Mouse (Mus musculus): Measurements from ENCODE around the gene Olfr1411. TPM values are rescaled to one million over a fixed set of nuclear protein-coding genes. Genes with fewer than 3 reads are reported as not detected.

Olfr1411 gene
- total and polyA plus RNA-seq, 2 experiments from 2014 or later, result not detected

- Histone ChIP-seq H3K9ac (no peak overlapping the region), H3K4me1 (ENCODE audit: insufficient read depth) (no peaks in the 10 kb centered on the region)
- DNase-seq, result no peak
Observed at GRCm38 (mm10) chr1:92632948-92633347, 38.7 kb downstream of the Olfr1411 start.

GRCm38 (mm10) chr1:92633726-92634125 is 39.5 kb downstream of the Olfr1411 start:
- Histone ChIP-seq H3K27ac (ENCODE audit: low read depth, low read length) (no peak overlapping the region), H3K27me3 (ENCODE audit: insufficient read depth, low read length) (no peaks in the 10 kb centered on the region), H3K4me2 (ENCODE audit: low read depth) (no peak overlapping the region), H3K4me3 (ENCODE audit: low read depth, low read length) (no peak overlapping the region), H3K9me3 (ENCODE audit: low read length) (no peaks in the 10 kb centered on the region), H3K9ac (no peak overlapping the region), H3K36me3 (ENCODE audit: insufficient read depth) (peaks cover 30% of the 10 kb centered on the region), H3K4me1 (ENCODE audit: insufficient read depth) (no peaks in the 10 kb centered on the region)
- DNase-seq (peak; percentile 25), ATAC-seq (no peak)
- TF ChIP-seq CTCF (IDR thresholded peaks at IDR 0.05; ENCODE audit: low read depth), result no peak
- 78% methylated on average over 8 of the region's 8 CpGs for WGBS

More at GRCm38 (mm10) chr1:92632948-92633347, 38.7 kb downstream of the Olfr1411 start:
- TF ChIP-seq CTCF (IDR thresholded peaks at IDR 0.05; ENCODE audit: low read depth), result 0 out of 2 replicates have a peak, but pooled peaks have one; percentile 9
- Histone ChIP-seq H3K36me3 (ENCODE audit: insufficient read depth) (peaks cover 23% of the 10 kb centered on the region), H3K4me2 (ENCODE audit: low read depth) (no peak overlapping the region), H3K27me3 (ENCODE audit: insufficient read depth, low read length) (no peaks in the 10 kb centered on the region), H3K4me3 (ENCODE audit: low read depth, low read length) (no peak overlapping the region), H3K9me3 (ENCODE audit: low read length) (no peaks in the 10 kb centered on the region), H3K27ac (ENCODE audit: low read depth, low read length) (no peak overlapping the region)
- 67% methylated on average over 6 of the region's 6 CpGs for WGBS
- no peak for ATAC-seq

GRCm38 (mm10) chr1:92634569-92634968 is 40.4 kb downstream of the Olfr1411 start:
- Histone ChIP-seq H3K9ac (no peak overlapping the region), H3K27ac (ENCODE audit: low read depth, low read length) (no peak overlapping the region), H3K27me3 (ENCODE audit: insufficient read depth, low read length) (no peaks in the 10 kb centered on the region), H3K4me1 (ENCODE audit: insufficient read depth) (no peaks in the 10 kb centered on the region), H3K4me3 (ENCODE audit: low read depth, low read length) (no peak overlapping the region), H3K36me3 (ENCODE audit: insufficient read depth) (peaks cover 38% of the 10 kb centered on the region), H3K9me3 (ENCODE audit: low read length) (no peaks in the 10 kb centered on the region), H3K4me2 (ENCODE audit: low read depth) (no peak overlapping the region)
- TF ChIP-seq CTCF (IDR thresholded peaks at IDR 0.05; ENCODE audit: low read depth), result no peak
- 64% methylated on average over 1 of the region's 1 CpGs for WGBS
- ATAC-seq (0 out of 2 replicates have a peak, but pooled peaks have one; percentile 8), DNase-seq (no peak)

GRCm38 (mm10) chr1:92634976-92635599 is 40.9 kb downstream of the Olfr1411 start:
- H3K9me3 ChIP-seq (ENCODE audit: low read length), result no peaks in the 10 kb centered on the region
- no peak overlapping the region for H3K27ac ChIP-seq (ENCODE audit: low read depth, low read length)
- H3K9ac ChIP-seq, result no peak overlapping the region
- no peak for TF ChIP-seq CTCF (IDR thresholded peaks at IDR 0.05; ENCODE audit: low read depth)
- peak; percentile 69 for ATAC-seq
- no peak for DNase-seq
- 54% methylated on average over 4 of the region's 4 CpGs for WGBS
- no peaks in the 10 kb centered on the region for H3K27me3 ChIP-seq (ENCODE audit: insufficient read depth, low read length)
- no peak overlapping the region for H3K4me3 ChIP-seq (ENCODE audit: low read depth, low read length)
- no peak overlapping the region for H3K4me2 ChIP-seq (ENCODE audit: low read depth)
- no peaks in the 10 kb centered on the region for H3K4me1 ChIP-seq (ENCODE audit: insufficient read depth)
- peaks cover 38% of the 10 kb centered on the region for H3K36me3 ChIP-seq (ENCODE audit: insufficient read depth)

GRCm38 (mm10) chr1:92636015-92636414 is 41.8 kb downstream of the Olfr1411 start:
- no peak overlapping the region for H3K4me3 ChIP-seq (ENCODE audit: low read depth, low read length)
- 88% methylated on average over 8 of the region's 8 CpGs for WGBS
- no peak overlapping the region for H3K27ac ChIP-seq (ENCODE audit: low read depth, low read length)
- TF ChIP-seq CTCF (IDR thresholded peaks at IDR 0.05; ENCODE audit: low read depth), result no peak
- no peak for ATAC-seq
- DNase-seq, result no peak
- peaks cover 38% of the 10 kb centered on the region for H3K36me3 ChIP-seq (ENCODE audit: insufficient read depth)
- no peaks in the 10 kb centered on the region for H3K9me3 ChIP-seq (ENCODE audit: low read length)
- H3K4me1 ChIP-seq (ENCODE audit: insufficient read depth), result peaks cover 8% of the 10 kb centered on the region
- H3K9ac ChIP-seq, result no peak overlapping the region
- no peak overlapping the region for H3K4me2 ChIP-seq (ENCODE audit: low read depth)
- no peaks in the 10 kb centered on the region for H3K27me3 ChIP-seq (ENCODE audit: insufficient read depth, low read length)

DNA sequence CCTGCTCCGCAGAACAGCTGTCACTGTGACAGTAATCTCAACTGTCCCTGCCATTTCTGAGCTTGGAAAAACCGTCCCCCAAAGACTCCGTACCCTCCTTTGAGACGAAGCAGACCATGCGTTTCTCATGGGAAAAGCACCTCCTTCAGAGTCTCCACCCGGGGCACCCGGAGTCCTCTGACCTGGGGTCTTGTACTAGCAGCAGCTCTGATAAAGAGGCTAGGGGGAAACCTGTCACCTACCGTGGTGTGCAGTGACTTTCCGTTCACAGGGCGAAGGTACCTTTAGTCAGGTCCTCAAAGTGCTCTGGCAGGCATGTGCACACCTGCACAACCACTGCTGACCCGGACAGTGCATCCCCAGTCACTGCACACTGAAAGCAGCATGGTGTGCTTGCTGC is 42.5 kb downstream of the Olfr1411 start:
- Histone ChIP-seq H3K9ac (no peak overlapping the region), H3K9me3 (ENCODE audit: low read length) (no peaks in the 10 kb centered on the region), H3K27me3 (ENCODE audit: insufficient read depth, low read length) (no peaks in the 10 kb centered on the region), H3K4me3 (ENCODE audit: low read depth, low read length) (no peak overlapping the region), H3K4me1 (ENCODE audit: insufficient read depth) (peaks cover 9% of the 10 kb centered on the region), H3K27ac (ENCODE audit: low read depth, low read length) (no peak overlapping the region), H3K36me3 (ENCODE audit: insufficient read depth) (peaks cover 38% of the 10 kb centered on the region), H3K4me2 (ENCODE audit: low read depth) (no peak overlapping the region)
- 95% methylated on average over 11 of the region's 11 CpGs for WGBS
- ATAC-seq, result no peak
- DNase-seq, result no peak
- TF ChIP-seq CTCF (IDR thresholded peaks at IDR 0.05; ENCODE audit: low read depth), result no peak

GRCm38 (mm10) chr1:92637501-92638172 is 43.4 kb downstream of the Olfr1411 start:
- H3K9ac ChIP-seq, result no peak overlapping the region
- H3K9me3 ChIP-seq (ENCODE audit: low read length), result no peaks in the 10 kb centered on the region
- no peak overlapping the region for H3K27ac ChIP-seq (ENCODE audit: low read depth, low read length)
- H3K4me2 ChIP-seq (ENCODE audit: low read depth), result no peak overlapping the region
- DNase-seq, result no peak
- peaks cover 9% of the 10 kb centered on the region for H3K4me1 ChIP-seq (ENCODE audit: insufficient read depth)
- H3K4me3 ChIP-seq (ENCODE audit: low read depth, low read length), result no peak overlapping the region
- no peak for ATAC-seq
- 90% methylated on average over 15 of the region's 15 CpGs for WGBS
- peaks cover 38% of the 10 kb centered on the region for H3K36me3 ChIP-seq (ENCODE audit: insufficient read depth)
- no peaks in the 10 kb centered on the region for H3K27me3 ChIP-seq (ENCODE audit: insufficient read depth, low read length)
- no peak for TF ChIP-seq CTCF (IDR thresholded peaks at IDR 0.05; ENCODE audit: low read depth)
